Mouse (Mus musculus): ENCODE measurements around the gene 2310022A10Rik. TPM values are rescaled to one million over a fixed set of nuclear protein-coding genes. Genes with fewer than 3 reads are reported as not detected.

2310022A10Rik gene
- polyA plus RNA-seq, 1 experiment: 14.0 TPM

GRCm38 (mm10) chr7:27607580-27607979 is 54.5 kb downstream of the 2310022A10Rik start:
- TF ChIP-seq POLR2A (IDR thresholded peaks at IDR 0.05; ENCODE audit: low read depth, low read length) (no peak), CTCF (IDR thresholded peaks at IDR 0.05; ENCODE audit: borderline replicate concordance, insufficient read depth, low read length) (no peak)
- no peak overlapping the region for H3K4me3 ChIP-seq (ENCODE audit: insufficient read depth, low read length)
- no peak overlapping the region for H3K27ac ChIP-seq (ENCODE audit: insufficient read depth, low read length)
- peaks cover 5% of the 10 kb centered on the region; the same call in 1 of the 2 replicates for H3K4me1 ChIP-seq (ENCODE audit: control insufficient read depth, insufficient read depth, low read length)

- H3K4me1 ChIP-seq (ENCODE audit: control insufficient read depth, insufficient read depth, low read length): peaks cover 5% of the 10 kb centered on the region; the same call in 1 of the 2 replicates
- TF ChIP-seq CTCF (IDR thresholded peaks at IDR 0.05; ENCODE audit: borderline replicate concordance, insufficient read depth, low read length) (no peak), POLR2A (IDR thresholded peaks at IDR 0.05; ENCODE audit: low read depth, low read length) (no peak)
- H3K27ac ChIP-seq (ENCODE audit: insufficient read depth, low read length): no peak overlapping the region
- no peak overlapping the region for H3K4me3 ChIP-seq (ENCODE audit: insufficient read depth, low read length)
Measured at GRCm38 (mm10) chr7:27608130-27608529, 55.1 kb downstream of the 2310022A10Rik start.

GRCm38 (mm10) chr7:27609285-27609684 is 56.3 kb downstream of the 2310022A10Rik start:
- Histone ChIP-seq H3K4me1 (ENCODE audit: control insufficient read depth, insufficient read depth, low read length) (peaks cover 5% of the 10 kb centered on the region; the same call in 1 of the 2 replicates), H3K4me3 (ENCODE audit: insufficient read depth, low read length) (no peak overlapping the region), H3K27ac (ENCODE audit: insufficient read depth, low read length) (no peak overlapping the region)
- TF ChIP-seq POLR2A (IDR thresholded peaks at IDR 0.05; ENCODE audit: low read depth, low read length) (no peak), CTCF (IDR thresholded peaks at IDR 0.05; ENCODE audit: borderline replicate concordance, insufficient read depth, low read length) (no peak)

- no peak overlapping the region for H3K4me3 ChIP-seq (ENCODE audit: insufficient read depth, low read length)
- TF ChIP-seq CTCF (IDR thresholded peaks at IDR 0.05; ENCODE audit: borderline replicate concordance, insufficient read depth, low read length) (no peak), POLR2A (IDR thresholded peaks at IDR 0.05; ENCODE audit: low read depth, low read length) (no peak)
- H3K4me1 ChIP-seq (ENCODE audit: control insufficient read depth, insufficient read depth, low read length): peaks cover 3% of the 10 kb centered on the region; the same call in 1 of the 2 replicates
- H3K27ac ChIP-seq (ENCODE audit: insufficient read depth, low read length): no peak overlapping the region
Measured at GRCm38 (mm10) chr7:27609688-27610087, 56.7 kb downstream of the 2310022A10Rik start.

GRCm38 (mm10) chr7:27610370-27610769 is 57.3 kb downstream of the 2310022A10Rik start:
- Histone ChIP-seq H3K27ac (ENCODE audit: insufficient read depth, low read length) (no peak overlapping the region), H3K4me3 (ENCODE audit: insufficient read depth, low read length) (no peak overlapping the region), H3K4me1 (ENCODE audit: control insufficient read depth, insufficient read depth, low read length) (peaks cover 3% of the 10 kb centered on the region; the same call in 1 of the 2 replicates)
- no peak for TF ChIP-seq POLR2A (IDR thresholded peaks at IDR 0.05; ENCODE audit: low read depth, low read length)
- TF ChIP-seq CTCF (IDR thresholded peaks at IDR 0.05; ENCODE audit: borderline replicate concordance, insufficient read depth, low read length): no peak

GRCm38 (mm10) chr7:27610871-27611270 is 57.8 kb downstream of the 2310022A10Rik start:
- no peak overlapping the region for H3K27ac ChIP-seq (ENCODE audit: insufficient read depth, low read length)
- H3K4me1 ChIP-seq (ENCODE audit: control insufficient read depth, insufficient read depth, low read length): peaks cover 3% of the 10 kb centered on the region; the same call in 1 of the 2 replicates
- TF ChIP-seq CTCF (IDR thresholded peaks at IDR 0.05; ENCODE audit: borderline replicate concordance, insufficient read depth, low read length): no peak
- TF ChIP-seq POLR2A (IDR thresholded peaks at IDR 0.05; ENCODE audit: low read depth, low read length): no peak
- no peak overlapping the region for H3K4me3 ChIP-seq (ENCODE audit: insufficient read depth, low read length)

GRCm38 (mm10) chr7:27612940-27613339 is 59.9 kb downstream of the 2310022A10Rik start:
- no peak overlapping the region for H3K27ac ChIP-seq (ENCODE audit: insufficient read depth, low read length)
- TF ChIP-seq POLR2A (IDR thresholded peaks at IDR 0.05; ENCODE audit: low read depth, low read length) (no peak), CTCF (IDR thresholded peaks at IDR 0.05; ENCODE audit: borderline replicate concordance, insufficient read depth, low read length) (no peak)
- H3K4me3 ChIP-seq (ENCODE audit: insufficient read depth, low read length): no peak overlapping the region
- H3K4me1 ChIP-seq (ENCODE audit: control insufficient read depth, insufficient read depth, low read length): no peaks in the 10 kb centered on the region

GRCm38 (mm10) chr7:27613751-27614499 is 60.9 kb downstream of the 2310022A10Rik start:
- H3K4me1 ChIP-seq (ENCODE audit: control insufficient read depth, insufficient read depth, low read length): no peaks in the 10 kb centered on the region
- TF ChIP-seq POLR2A (IDR thresholded peaks at IDR 0.05; ENCODE audit: low read depth, low read length) (no peak), CTCF (IDR thresholded peaks at IDR 0.05; ENCODE audit: borderline replicate concordance, insufficient read depth, low read length) (no peak)
- H3K27ac ChIP-seq (ENCODE audit: insufficient read depth, low read length): no peak overlapping the region
- no peak overlapping the region for H3K4me3 ChIP-seq (ENCODE audit: insufficient read depth, low read length)

GRCm38 (mm10) chr7:27621028-27621427 is 68.0 kb downstream of the 2310022A10Rik start:
- Histone ChIP-seq H3K27ac (ENCODE audit: insufficient read depth, low read length) (no peak overlapping the region), H3K4me3 (ENCODE audit: insufficient read depth, low read length) (no peak overlapping the region), H3K4me1 (ENCODE audit: control insufficient read depth, insufficient read depth, low read length) (no peaks in the 10 kb centered on the region)
- TF ChIP-seq CTCF (IDR thresholded peaks at IDR 0.05; ENCODE audit: borderline replicate concordance, insufficient read depth, low read length) (no peak), POLR2A (IDR thresholded peaks at IDR 0.05; ENCODE audit: low read depth, low read length) (no peak)

- Histone ChIP-seq H3K27ac (ENCODE audit: insufficient read depth, low read length) (no peak overlapping the region), H3K4me3 (ENCODE audit: insufficient read depth, low read length) (no peak overlapping the region)
- TF ChIP-seq POLR2A (IDR thresholded peaks at IDR 0.05; ENCODE audit: low read depth, low read length): no peak
Measured at GRCm38 (mm10) chr7:27622234-27622633, 69.2 kb downstream of the 2310022A10Rik start.

More at GRCm38 (mm10) chr7:27622234-27622633, 69.2 kb downstream of the 2310022A10Rik start:
- no peaks in the 10 kb centered on the region for H3K4me1 ChIP-seq (ENCODE audit: control insufficient read depth, insufficient read depth, low read length)

Data from embryonic fibroblast, embryonic 13.5 days (primary cell).